Mouse (Mus musculus): ENCODE results near the gene Surf1. TPM values are rescaled to one million over a fixed set of nuclear protein-coding genes. Genes with fewer than 3 reads are reported as not detected.

Gene Surf1
- polyA plus RNA-seq, 2 experiments, result 25.8 to 31.7 TPM

- peaks cover 12 to 20% of the 10 kb centered on the region in 2 experiments for H3K4me1 ChIP-seq (replicated peaks; ENCODE audit: control insufficient read depth in 2 of 2, insufficient read depth in 2 of 2, low read length in 1 of 2)
- H3K4me3 ChIP-seq (ENCODE audit: insufficient read depth in 1 of 2, low read depth in 2 of 2, low read length in 2 of 2), result peak within 1 kb of the TSS; percentile 92 to 96
- peak; percentile 80 for TF ChIP-seq EP300 (IDR thresholded peaks at IDR 0.05; ENCODE audit: low read depth)
- 0 out of 2 replicates have a peak, but pooled peaks have one; percentile 8 for TF ChIP-seq CTCF (IDR thresholded peaks at IDR 0.05; ENCODE audit: low read depth)
- peak within 1 kb of the TSS; percentile 99 for H3K9ac ChIP-seq (replicated peaks)
- peak; percentile 98 for DNase-seq (ENCODE audit: low read depth in 3 of 3, low spot score in 3 of 3)
- H3K27me3 ChIP-seq (ENCODE audit: control insufficient read depth, insufficient read depth, low read length), result no peaks in the 10 kb centered on the region
- WGBS (ENCODE audit: insufficient replicate concordance), result 0% methylated on average over 71 of the region's 74 CpGs
- H3K4me2 ChIP-seq (ENCODE audit: low read depth), result peak within 1 kb of the TSS; percentile 97
- peak within 1 kb of the TSS; percentile 87 for H3K27ac ChIP-seq
- peaks cover 58% of the 10 kb centered on the region for H3K36me3 ChIP-seq (replicated peaks; ENCODE audit: control insufficient read depth, insufficient read depth, low read depth)
- peak; percentile 93 for ATAC-seq (ENCODE audit: insufficient read depth)
- H3K9me3 ChIP-seq (ENCODE audit: control insufficient read depth, low read length), result no peaks in the 10 kb centered on the region
These were observed 6.0 kb downstream of the Surf1 start, which contains the start of the genes Med22 and Rpl7a for GRCm38 (mm10) chr2:26910124-26910993. Med22 (minus strand) TSS chr2:26910677. Rpl7a (plus strand) TSS chr2:26910764.

- no peaks in the 10 kb centered on the region for H3K9me3 ChIP-seq (ENCODE audit: control insufficient read depth, low read length)
- no peak for TF ChIP-seq EP300 (IDR thresholded peaks at IDR 0.05; ENCODE audit: low read depth)
- TF ChIP-seq CTCF (IDR thresholded peaks at IDR 0.05; ENCODE audit: low read depth), result peak; percentile 45
- peaks cover 56% of the 10 kb centered on the region for H3K36me3 ChIP-seq (replicated peaks; ENCODE audit: control insufficient read depth, insufficient read depth, low read depth)
- peak overlapping the region; percentile 97 for H3K4me2 ChIP-seq (ENCODE audit: low read depth)
- H3K9ac ChIP-seq (replicated peaks), result peak overlapping the region; percentile 74
- H3K27ac ChIP-seq, result peak overlapping the region; percentile 87
- ATAC-seq (ENCODE audit: insufficient read depth), result no peak
- peaks cover 12% of the 10 kb centered on the region in 2 experiments for H3K4me1 ChIP-seq (replicated peaks; ENCODE audit: control insufficient read depth in 2 of 2, insufficient read depth in 2 of 2, low read length in 1 of 2)
- H3K4me3 ChIP-seq (ENCODE audit: insufficient read depth in 1 of 2, low read depth in 2 of 2, low read length in 2 of 2), result peak overlapping the region; percentile 80 to 92
- H3K27me3 ChIP-seq (ENCODE audit: control insufficient read depth, insufficient read depth, low read length), result no peaks in the 10 kb centered on the region
- DNase-seq (ENCODE audit: low read depth in 3 of 3, low spot score in 3 of 3), result no peak
These were observed 6.9 kb downstream of the Surf1 start for GRCm38 (mm10) chr2:26909387-26909784.

GRCm38 (mm10) chr2:26908710-26909386, 7.5 kb downstream of the Surf1 start:
- ATAC-seq (ENCODE audit: insufficient read depth), result no peak
- H3K36me3 ChIP-seq (replicated peaks; ENCODE audit: control insufficient read depth, insufficient read depth, low read depth), result peaks cover 50% of the 10 kb centered on the region
- peaks cover 12 to 13% of the 10 kb centered on the region in 2 experiments for H3K4me1 ChIP-seq (replicated peaks; ENCODE audit: control insufficient read depth in 2 of 2, insufficient read depth in 2 of 2, low read length in 1 of 2)
- H3K27me3 ChIP-seq (ENCODE audit: control insufficient read depth, insufficient read depth, low read length), result no peaks in the 10 kb centered on the region
- 55% methylated on average over 18 of the region's 18 CpGs for WGBS (ENCODE audit: insufficient replicate concordance)
- TF ChIP-seq CTCF (IDR thresholded peaks at IDR 0.05; ENCODE audit: low read depth), result no peak
- TF ChIP-seq EP300 (IDR thresholded peaks at IDR 0.05; ENCODE audit: low read depth), result no peak
- no peak overlapping the region for H3K27ac ChIP-seq
- H3K4me3 ChIP-seq (ENCODE audit: insufficient read depth in 1 of 2, low read depth in 2 of 2, low read length in 2 of 2), result peak overlapping the region; percentile 80 to 92
- peak overlapping the region; percentile 97 for H3K4me2 ChIP-seq (ENCODE audit: low read depth)
- H3K9me3 ChIP-seq (ENCODE audit: control insufficient read depth, low read length), result no peaks in the 10 kb centered on the region
- no peak for DNase-seq (ENCODE audit: low read depth in 3 of 3, low spot score in 3 of 3)
- peak overlapping the region; percentile 74 for H3K9ac ChIP-seq (replicated peaks)

- no peak overlapping the region for H3K9ac ChIP-seq (replicated peaks)
- no peak overlapping the region for H3K27ac ChIP-seq
- DNase-seq (ENCODE audit: low read depth in 3 of 3, low spot score in 3 of 3), result no peak
- H3K9me3 ChIP-seq (ENCODE audit: control insufficient read depth, low read length), result no peaks in the 10 kb centered on the region
- peaks cover 33% of the 10 kb centered on the region for H3K36me3 ChIP-seq (replicated peaks; ENCODE audit: control insufficient read depth, insufficient read depth, low read depth)
- no peak for ATAC-seq (ENCODE audit: insufficient read depth)
- no peak overlapping the region for H3K4me3 ChIP-seq (ENCODE audit: insufficient read depth in 1 of 2, low read depth in 2 of 2, low read length in 2 of 2)
- H3K27me3 ChIP-seq (ENCODE audit: control insufficient read depth, insufficient read depth, low read length), result no peaks in the 10 kb centered on the region
- 51% methylated on average over 4 of the region's 4 CpGs for WGBS (ENCODE audit: insufficient replicate concordance)
- TF ChIP-seq CTCF (IDR thresholded peaks at IDR 0.05; ENCODE audit: low read depth) (peak; percentile 92), EP300 (IDR thresholded peaks at IDR 0.05; ENCODE audit: low read depth) (no peak)
- H3K4me2 ChIP-seq (ENCODE audit: low read depth), result no peak overlapping the region
- H3K4me1 ChIP-seq (replicated peaks; ENCODE audit: control insufficient read depth in 2 of 2, insufficient read depth in 2 of 2, low read length in 1 of 2), result peaks cover 9 to 15% of the 10 kb centered on the region in 2 experiments
These were observed 9.2 kb downstream of the Surf1 start for GRCm38 (mm10) chr2:26907109-26907508.

GRCm38 (mm10) chr2:26906431-26906830, 9.9 kb downstream of the Surf1 start:
- H3K9me3 ChIP-seq (ENCODE audit: control insufficient read depth, low read length), result no peaks in the 10 kb centered on the region
- H3K27ac ChIP-seq, result no peak overlapping the region
- H3K4me2 ChIP-seq (ENCODE audit: low read depth), result no peak overlapping the region
- DNase-seq (ENCODE audit: low read depth in 3 of 3, low spot score in 3 of 3) (no peak), ATAC-seq (ENCODE audit: insufficient read depth) (no peak)
- H3K27me3 ChIP-seq (ENCODE audit: control insufficient read depth, insufficient read depth, low read length), result no peaks in the 10 kb centered on the region
- WGBS (ENCODE audit: insufficient replicate concordance), result 78% methylated on average over 3 of the region's 3 CpGs
- H3K4me3 ChIP-seq (ENCODE audit: insufficient read depth in 1 of 2, low read depth in 2 of 2, low read length in 2 of 2), result no peak overlapping the region
- peaks cover 8 to 20% of the 10 kb centered on the region in 2 experiments for H3K4me1 ChIP-seq (replicated peaks; ENCODE audit: control insufficient read depth in 2 of 2, insufficient read depth in 2 of 2, low read length in 1 of 2)
- no peak for TF ChIP-seq CTCF (IDR thresholded peaks at IDR 0.05; ENCODE audit: low read depth)
- TF ChIP-seq EP300 (IDR thresholded peaks at IDR 0.05; ENCODE audit: low read depth), result no peak
- no peak overlapping the region for H3K9ac ChIP-seq (replicated peaks)
- peaks cover 26% of the 10 kb centered on the region for H3K36me3 ChIP-seq (replicated peaks; ENCODE audit: control insufficient read depth, insufficient read depth, low read depth)
